8 mouse cellular contexts compared by ENCODE assay signal in genomic region chr4:101507571-101508422, GRCm38 (mm10). TPM values are rescaled to one million over a fixed set of nuclear protein-coding genes. Genes with fewer than 3 reads are reported as not detected.
A peak's percentile ranks its signal among the peaks of the same experiment; 100 is the strongest.
DNase-seq lines count a peak whose midpoint lies in the region; ATAC-seq and TF ChIP-seq lines count a peak whose summit lies in the region.

No protein-coding gene starts in this region.

- peaks cover 4 to 5% of the 10 kb centered on the region in 2 experiments; a peak in 3 of 4 replicates for H3K4me1 ChIP-seq in ES-E14 (ENCODE audit: control insufficient read depth in 2 of 2, insufficient read depth in 2 of 2, low read length in 2 of 2, poor library complexity in 1 of 2)
- H3K4me1 ChIP-seq in forebrain, embryonic 14.5 days (ENCODE audit: control insufficient read depth, insufficient read depth, low read length), result peaks cover 12% of the 10 kb centered on the region
- H3K4me1 ChIP-seq in hindbrain, embryonic 12.5 days, result peaks cover 12% of the 10 kb centered on the region
- H3K4me1 ChIP-seq in lung, adult 2 months (ENCODE audit: control insufficient read depth, insufficient read depth, low read length), result peaks cover 6% of the 10 kb centered on the region; the same call in 1 of the 2 replicates

- TF ChIP-seq CTCF in lung, adult 2 months (IDR thresholded peaks at IDR 0.05; ENCODE audit: insufficient read depth, low read length), result no peak

- no peak for TF ChIP-seq POLR2A in lung, adult 2 months (IDR thresholded peaks at IDR 0.05; ENCODE audit: borderline replicate concordance, extremely low read depth, low read depth, low read length)

- no peak for DNase-seq in ES-E14 (ENCODE audit: low read depth, low spot score)
- DNase-seq in cerebellum, adult 11-12 months, result peak; percentile 68
- peak; percentile 83 for DNase-seq in forebrain, embryonic 14.5 days (ENCODE audit: low spot score)
- DNase-seq in layer of hippocampus, adult 9-10 months (ENCODE audit: low spot score), result peak; percentile 35
- no peak for DNase-seq in lung, adult 2 months
- peak; percentile 63 for DNase-seq in retina, adult 2 months (ENCODE audit: low read depth, low spot score)
- DNase-seq in ovary, postnatal 10 days (ENCODE audit: low spot score), result no peak

- H3K9ac ChIP-seq in ES-E14 (ENCODE audit: insufficient read depth, low read depth, low read length, poor library complexity, severe bottlenecking), result peak overlapping the region; percentile 19; the same call in 1 of the 2 replicates
- H3K9ac ChIP-seq in forebrain, embryonic 14.5 days (ENCODE audit: low read length), result peak overlapping the region; percentile 56
- H3K9ac ChIP-seq in hindbrain, embryonic 12.5 days, result peak overlapping the region; percentile 53

- H3K4me3 ChIP-seq in ES-E14 (ENCODE audit: insufficient read depth in 1 of 2, low read depth in 1 of 2, low read length in 2 of 2, poor library complexity in 1 of 2, severe bottlenecking in 1 of 2), result peak overlapping the region; percentile 55 to 56
- peak overlapping the region; percentile 45 for H3K4me3 ChIP-seq in forebrain, embryonic 14.5 days (ENCODE audit: low read depth, low read length)
- H3K4me3 ChIP-seq in hindbrain, embryonic 12.5 days, result peak overlapping the region; percentile 44
- peak overlapping the region; percentile 48 for H3K4me3 ChIP-seq in lung, adult 2 months (replicated peaks; ENCODE audit: extremely low read depth, low read depth, low read length)

- H3K27me3 ChIP-seq in forebrain, embryonic 14.5 days (replicated peaks; ENCODE audit: control insufficient read depth, insufficient read depth, low read length), result no peaks in the 10 kb centered on the region
- no peaks in the 10 kb centered on the region for H3K27me3 ChIP-seq in hindbrain, embryonic 12.5 days

- no peaks in the 10 kb centered on the region for H3K9me3 ChIP-seq in ES-E14 (ENCODE audit: control insufficient read depth, insufficient read depth, low read depth, low read length)
- H3K9me3 ChIP-seq in forebrain, embryonic 14.5 days (replicated peaks; ENCODE audit: control insufficient read depth, low read length), result no peaks in the 10 kb centered on the region
- H3K9me3 ChIP-seq in hindbrain, embryonic 12.5 days (replicated peaks), result no peaks in the 10 kb centered on the region

- in situ Hi-C loops in ES-E14 (cut with MboI; ENCODE audit: low sequenced_read_pairs in 2 of 2, unreplicated experiment in 2 of 2), result no loop called here

- 8% methylated on average over 24 of the region's 24 CpGs for WGBS in forebrain, embryonic 14.5 days
- WGBS in hindbrain, embryonic 12.5 days, result 9% methylated on average over 24 of the region's 24 CpGs
- WGBS in lung, adult 2 months, result 10% methylated on average over 24 of the region's 24 CpGs

- peak overlapping the region; percentile 94 for H3K4me2 ChIP-seq in forebrain, embryonic 14.5 days (ENCODE audit: low read length)
- H3K4me2 ChIP-seq in hindbrain, embryonic 12.5 days (replicated peaks), result peak overlapping the region; percentile 91

- peak; percentile 66; the same call in 1 of the 2 replicates for ATAC-seq in forebrain, embryonic 14.5 days
- peak; percentile 61 for ATAC-seq in hindbrain, embryonic 12.5 days (ENCODE audit: low FRiP score)

- no peaks in the 10 kb centered on the region for H3K36me3 ChIP-seq in ES-E14 (ENCODE audit: control insufficient read depth, insufficient read depth, low read length, poor library complexity, severe bottlenecking)
- H3K36me3 ChIP-seq in forebrain, embryonic 14.5 days (ENCODE audit: control insufficient read depth, insufficient read depth, low read length), result no peaks in the 10 kb centered on the region
- no peaks in the 10 kb centered on the region for H3K36me3 ChIP-seq in hindbrain, embryonic 12.5 days

- 0 out of 2 replicates have a peak overlapping the region, but pooled peaks have one; percentile 8 for H3K27ac ChIP-seq in ES-E14 (ENCODE audit: insufficient read depth, low read depth, low read length, poor library complexity, severe bottlenecking)
- H3K27ac ChIP-seq in forebrain, embryonic 14.5 days (ENCODE audit: low read depth, low read length), result 0 out of 2 replicates have a peak overlapping the region, but pooled peaks have one; percentile 5
- H3K27ac ChIP-seq in hindbrain, embryonic 12.5 days, result peak overlapping the region; percentile 18; the same call in 1 of the 2 replicates

TF ChIP-seq in ES-E14, 5 proteins besides CTCF, POLR2A, EP300 and RAD21:
- no peak for TF ChIP-seq ZNF384 (IDR thresholded peaks at IDR 0.05; ENCODE audit: low read depth, low read length)
- TF ChIP-seq MAFK (IDR thresholded peaks at IDR 0.05; ENCODE audit: insufficient read depth, low read depth, low read length), result no peak
- no peak for TF ChIP-seq CHD2 (IDR thresholded peaks at IDR 0.05; ENCODE audit: low read depth, low read length)
- no peak for TF ChIP-seq HCFC1 (IDR thresholded peaks at IDR 0.05; ENCODE audit: borderline replicate concordance, insufficient read depth, low read length)
- no peak for TF ChIP-seq ZC3H11A (IDR thresholded peaks at IDR 0.05; ENCODE audit: borderline replicate concordance, low read depth, low read length)

RNA-seq across cellular contexts. Expression of gene Dnajc6, which starts 11.3 kb away (rescaled TPM):
- total RNA-seq in ES-E14 (2012; rRNA removed), result 7.2 and 10.1 TPM in 2 replicates
- 22.0 and 28.3 TPM in 2 replicates for polyA plus RNA-seq in forebrain, embryonic 14.5 days (2014; fragmentation: Nextera tagmentation; extraction: Ambion mirVana)
- polyA plus RNA-seq in hindbrain, embryonic 12.5 days (2016; fragmentation: Nextera tagmentation; extraction: Ambion mirVana), result 15.3 and 17.9 TPM in 2 replicates
- polyA plus RNA-seq in lung, adult 2 months (2012; rRNA removed), result 1.2 and 1.9 TPM in 2 replicates

Comparison
In these comparisons a context has a peak if more than half of its experiments do, and no peak if none do; other contexts are left out.
1. DNase-seq: peak in cerebellum, adult 11-12 months (single experiment), forebrain, embryonic 14.5 days (single experiment), layer of hippocampus, adult 9-10 months (single experiment) and retina, adult 2 months (single experiment); none in ES-E14 (single experiment), lung, adult 2 months (single experiment) and ovary, postnatal 10 days (single experiment).
2. Peak in every context shown above with its lines, with median percentiles within 50 percentile points of each other: H3K27ac ChIP-seq, H3K4me3 ChIP-seq and H3K9ac ChIP-seq.